Mouse (Mus musculus) stomach, postnatal 0 days (tissue): ENCODE results near the gene Tmem39a.

Experiments used
- CTCF ChIP-seq: IDR thresholded peaks from 2 replicates; pipeline ENCODE4 v1.5.1; 2016; ENCODE audit warnings: antibody characterized with exemption, low read depth, mild to moderate bottlenecking, moderate library complexity
- EP300 ChIP-seq: optimal IDR thresholded peaks from 2 replicates; pipeline ENCODE3; 2016; ENCODE audit warnings: antibody characterized with exemption

DNA sequence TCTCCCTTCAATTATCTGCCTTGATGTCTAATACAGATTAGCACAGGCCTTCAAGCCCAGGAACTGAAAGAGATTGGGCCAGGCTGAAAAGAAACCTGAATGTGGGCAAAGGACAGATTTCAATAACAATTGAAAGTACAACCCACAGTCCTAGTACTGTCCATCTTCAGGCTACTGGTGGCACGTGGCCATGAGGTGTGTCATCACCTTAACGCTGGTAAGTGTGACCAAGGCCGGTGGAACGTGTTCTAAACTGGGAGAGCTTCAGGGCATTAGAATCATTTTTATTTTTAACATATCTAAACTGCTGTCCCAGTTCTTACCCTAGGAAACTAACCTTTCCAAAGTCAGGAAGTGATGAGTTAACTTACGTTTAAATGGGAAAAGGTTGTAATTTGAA lies 28.7 kb downstream of the Tmem39a start:
- TF ChIP-seq CTCF (no peak), EP300 (no peak)
